Mouse (Mus musculus) urinary bladder, postnatal 14 days (tissue): ENCODE data around the gene Slc22a23.

ENCODE experiments used
- DNase-seq: peaks from one replicate; pipeline ENCODE4 v3.0.0; 2021; ENCODE audit warnings: low spot score

The Slc22a23 gene

GRCm38 (mm10) chr13:34234439-34234838 lies 110.5 kb downstream of the Slc22a23 start:
- no peak for DNase-seq

GRCm38 (mm10) chr13:34232992-34233391 lies 112.0 kb downstream of the Slc22a23 start:
- no peak for DNase-seq

- no peak for DNase-seq
These were observed 116.1 kb downstream of the Slc22a23 start for GRCm38 (mm10) chr13:34228905-34229304.

DNA sequence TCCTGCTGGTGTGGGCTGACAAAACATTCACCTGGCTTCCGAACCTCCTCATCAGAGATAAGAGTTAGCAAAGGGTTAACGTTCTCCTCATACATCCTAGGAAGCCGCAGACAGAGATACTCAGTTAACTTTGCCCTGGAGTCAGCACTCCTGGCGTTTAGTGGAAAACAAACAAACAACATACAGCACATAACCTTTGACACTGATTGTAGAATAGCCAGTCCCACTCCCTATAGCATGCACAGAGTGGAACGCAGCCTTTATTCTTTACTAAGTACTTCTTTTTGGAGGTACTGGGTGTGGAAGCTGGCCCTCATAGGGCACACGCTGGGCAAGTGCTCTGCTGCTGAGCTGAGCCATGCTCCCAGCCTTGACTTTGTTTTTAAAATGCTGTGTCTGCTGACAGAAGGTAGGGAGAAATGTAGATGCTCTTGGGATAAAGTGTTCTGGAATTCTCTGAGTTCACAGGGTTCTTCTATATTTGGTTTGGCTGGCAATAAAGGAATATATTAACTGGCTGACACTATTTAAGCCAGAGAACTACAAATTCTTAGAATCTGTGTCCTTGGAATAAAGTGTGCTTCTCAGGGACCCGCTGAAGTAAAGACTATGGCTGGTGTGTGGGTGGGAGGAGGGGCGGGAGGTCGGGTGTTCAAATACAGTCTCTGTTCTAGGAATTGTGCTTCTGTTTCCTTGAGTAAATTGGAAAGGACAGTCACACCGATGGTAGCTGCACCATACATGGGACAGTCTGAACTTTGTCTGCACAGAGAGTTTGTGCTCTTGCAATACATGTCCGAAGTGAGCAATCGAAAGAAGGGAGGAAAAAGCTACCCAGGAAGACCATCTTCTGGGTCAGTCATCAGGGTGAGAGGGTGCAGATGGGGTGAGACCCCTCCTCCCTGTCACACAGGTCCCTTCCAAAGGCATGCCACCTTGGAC lies 117.0 kb downstream of the Slc22a23 start:
- no peak for DNase-seq

DNA sequence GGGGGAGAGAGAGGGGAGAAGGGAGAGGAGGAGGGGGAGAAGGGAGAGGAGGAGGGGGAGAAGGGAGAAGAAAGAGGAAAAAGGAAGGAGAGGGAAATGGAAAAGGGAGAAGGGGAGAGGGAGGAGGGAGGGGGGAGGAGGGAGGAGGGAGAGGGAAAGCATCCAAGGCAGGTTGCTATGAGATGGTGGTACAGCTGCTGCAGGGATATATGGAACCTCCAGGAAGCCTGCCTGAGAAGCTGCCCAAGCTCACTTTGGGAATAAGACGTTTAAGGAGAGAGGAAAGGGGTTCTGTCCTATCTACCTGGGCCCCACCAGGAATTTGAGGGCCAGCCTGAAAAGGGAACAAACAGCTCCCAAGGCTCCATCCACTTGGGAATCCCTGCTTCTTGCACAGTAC lies 118.0 kb downstream of the Slc22a23 start:
- DNase-seq, result no peak

DNA sequence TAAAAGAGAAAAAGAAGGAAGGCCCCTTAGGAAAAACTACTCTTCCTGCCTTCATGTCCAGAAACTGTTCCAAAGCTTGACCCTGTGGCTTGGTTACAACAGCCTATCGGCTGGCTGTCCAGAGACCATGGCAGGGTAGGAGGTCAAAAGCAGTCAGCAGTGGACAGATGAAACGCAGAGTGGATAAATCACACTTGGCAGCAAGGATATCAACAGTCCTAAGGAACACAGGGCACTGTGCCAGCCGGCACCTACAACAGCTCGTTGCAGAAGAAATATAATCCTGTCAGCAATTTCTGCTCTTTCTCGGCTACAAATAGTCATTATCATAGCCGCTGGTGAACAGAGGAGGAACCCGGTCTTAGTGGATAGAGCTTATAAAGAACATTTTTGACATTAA lies 122.0 kb downstream of the Slc22a23 start:
- no peak for DNase-seq

GRCm38 (mm10) chr13:34219728-34220127 lies 125.3 kb downstream of the Slc22a23 start:
- DNase-seq, result no peak

DNA sequence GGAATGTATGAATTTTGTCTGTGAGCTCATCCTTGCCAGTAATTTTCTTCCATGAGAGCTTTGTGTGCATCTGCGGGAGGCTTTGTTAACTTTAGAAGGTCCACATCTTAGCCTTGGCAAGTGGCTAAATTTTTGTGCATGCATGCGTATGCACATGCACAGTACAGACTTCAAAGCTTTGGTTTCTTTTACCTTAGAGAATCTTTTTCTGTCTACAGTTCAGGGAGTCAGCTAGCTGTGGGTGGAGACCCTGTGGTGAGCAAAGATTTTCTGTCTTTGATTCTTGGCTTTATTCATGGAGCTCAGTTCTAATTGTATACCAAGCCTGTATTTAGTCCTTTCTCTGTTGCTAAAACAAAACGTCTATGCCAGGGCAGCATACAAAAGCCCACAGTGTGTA lies 126.2 kb downstream of the Slc22a23 start:
- no peak for DNase-seq

GRCm38 (mm10) chr13:34214855-34215254 lies 130.1 kb downstream of the Slc22a23 start:
- DNase-seq, result no peak

DNA sequence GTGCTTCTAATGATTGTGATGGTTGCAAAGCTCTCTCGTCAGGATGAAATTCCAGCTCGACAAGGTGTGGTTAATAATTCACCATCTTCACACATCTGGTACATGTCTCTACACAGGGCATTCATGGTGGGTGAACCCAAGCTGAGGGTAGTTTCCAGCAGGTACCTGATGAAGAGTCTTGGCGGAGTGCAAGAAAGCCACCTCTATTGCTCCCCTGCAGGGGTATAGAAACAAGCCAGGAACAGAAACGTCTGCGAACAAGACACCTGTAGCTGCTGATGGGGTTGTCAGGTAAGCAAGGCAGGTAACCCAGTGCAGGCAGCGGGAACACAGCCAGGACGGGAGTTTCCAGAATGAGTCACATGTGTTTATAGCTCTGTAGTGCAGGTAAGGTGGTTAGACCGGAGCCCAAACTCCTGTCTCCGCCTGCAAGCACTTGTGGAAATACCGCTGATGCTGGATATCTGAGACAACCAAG lies 132.2 kb downstream of the Slc22a23 start:
- peak; percentile 84 for DNase-seq

DNA sequence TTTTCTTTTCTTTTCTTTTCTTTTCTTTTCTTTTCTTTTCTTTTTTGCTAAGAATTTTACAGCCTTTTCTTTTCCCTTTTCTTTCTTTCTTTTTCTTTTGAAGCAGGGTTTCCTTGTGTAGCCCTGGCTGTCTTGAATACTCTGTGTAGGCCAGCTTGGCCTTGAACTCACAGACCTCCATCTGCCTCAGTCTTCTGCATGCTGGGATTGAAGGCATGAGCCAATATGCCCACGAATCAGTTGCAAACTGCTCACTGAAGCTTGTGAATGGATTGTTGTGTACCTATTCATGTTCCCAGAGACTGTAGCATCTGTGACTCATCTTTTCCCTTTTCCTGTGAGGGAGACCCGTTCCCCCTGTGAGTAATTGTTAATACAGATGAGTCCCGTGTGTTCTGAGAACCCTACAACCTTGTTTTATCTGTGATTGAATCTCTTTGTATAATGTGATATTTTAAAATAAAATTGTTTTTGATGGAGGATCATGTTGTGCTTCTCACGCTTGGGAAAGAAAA lies 133.7 kb downstream of the Slc22a23 start:
- no peak for DNase-seq

- no peak for DNase-seq
These were observed 137.1 kb downstream of the Slc22a23 start for GRCm38 (mm10) chr13:34207714-34208470.

DNA sequence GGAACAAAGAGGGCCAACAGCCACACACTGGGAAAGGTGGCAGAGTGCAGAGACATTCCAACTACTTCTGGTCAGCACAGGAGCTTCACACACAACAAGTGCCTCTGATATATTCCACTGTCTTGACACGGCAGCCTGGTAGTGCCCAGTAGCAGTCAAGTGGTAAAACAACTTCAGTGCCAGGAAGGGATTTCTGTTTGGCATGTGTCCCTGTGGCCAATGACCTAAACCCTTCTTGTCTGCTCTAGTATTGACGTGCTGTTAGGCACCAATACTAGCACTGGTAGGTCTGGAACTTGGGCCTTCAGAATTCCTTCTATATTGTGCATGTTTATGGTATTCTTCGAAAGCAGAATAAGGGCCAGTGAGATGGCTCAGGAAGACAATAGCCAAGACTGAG lies 139.8 kb downstream of the Slc22a23 start:
- no peak for DNase-seq

DNA sequence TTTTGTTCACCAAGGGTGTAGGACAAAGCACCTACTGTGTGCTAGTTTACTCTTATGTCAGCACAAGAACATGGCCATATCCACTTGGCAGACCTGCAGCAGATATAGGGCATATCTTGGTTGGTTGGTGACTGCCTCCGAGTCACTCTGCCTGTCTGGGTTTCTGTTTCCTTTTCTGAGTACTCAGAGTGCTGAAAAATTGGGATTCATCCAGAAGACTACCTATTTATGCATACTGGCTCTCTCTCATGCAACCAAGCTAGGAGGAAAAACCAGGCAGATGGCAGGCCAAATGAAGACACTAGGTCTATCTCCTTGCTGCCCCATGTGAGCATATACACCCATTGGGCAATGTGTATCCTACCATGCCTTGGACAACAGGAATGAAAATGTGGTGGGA lies 149.3 kb downstream of the Slc22a23 start:
- no peak for DNase-seq

DNA sequence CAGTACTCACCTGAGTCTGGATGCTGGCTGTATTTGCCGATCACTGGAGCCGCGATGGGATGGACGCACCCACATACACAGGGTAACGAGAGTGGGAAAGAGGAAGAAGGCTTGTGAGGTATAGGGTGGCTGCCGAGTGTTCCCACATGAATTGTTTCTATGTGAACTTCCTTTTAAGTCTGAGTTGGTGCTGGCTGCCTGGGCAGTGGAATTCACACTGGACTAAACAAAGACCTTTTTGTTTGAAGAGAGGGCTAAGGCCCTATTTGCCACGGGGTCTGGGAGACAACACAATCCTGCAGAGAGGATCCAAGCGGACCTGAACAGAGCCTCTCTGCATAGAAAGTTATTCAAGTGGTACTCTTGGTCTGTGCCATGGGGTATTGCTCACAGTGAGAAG lies 151.6 kb downstream of the Slc22a23 start:
- no peak for DNase-seq

GRCm38 (mm10) chr13:34192414-34193191 lies 152.4 kb downstream of the Slc22a23 start:
- peak; percentile 23 for DNase-seq

DNA sequence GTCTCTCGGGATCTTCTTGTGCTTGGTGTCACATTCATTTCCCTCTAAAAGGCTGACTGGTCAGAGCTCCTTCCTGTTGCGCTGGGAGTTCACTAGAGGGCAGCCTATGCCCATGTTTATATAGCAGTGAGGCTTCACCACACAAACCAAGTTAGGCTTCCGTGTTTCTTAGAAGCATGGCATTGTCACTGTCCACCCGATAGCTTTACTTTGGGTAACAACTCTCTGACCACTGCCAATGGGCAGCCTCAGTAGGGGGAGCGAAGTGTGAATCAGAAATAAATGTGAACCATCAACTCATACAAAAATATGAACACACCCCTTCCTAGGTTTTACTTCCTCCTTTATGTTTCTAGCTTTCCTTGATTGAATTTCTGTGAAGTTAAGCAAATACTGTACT lies 157.4 kb downstream of the Slc22a23 start:
- DNase-seq, result peak; percentile 72

DNA sequence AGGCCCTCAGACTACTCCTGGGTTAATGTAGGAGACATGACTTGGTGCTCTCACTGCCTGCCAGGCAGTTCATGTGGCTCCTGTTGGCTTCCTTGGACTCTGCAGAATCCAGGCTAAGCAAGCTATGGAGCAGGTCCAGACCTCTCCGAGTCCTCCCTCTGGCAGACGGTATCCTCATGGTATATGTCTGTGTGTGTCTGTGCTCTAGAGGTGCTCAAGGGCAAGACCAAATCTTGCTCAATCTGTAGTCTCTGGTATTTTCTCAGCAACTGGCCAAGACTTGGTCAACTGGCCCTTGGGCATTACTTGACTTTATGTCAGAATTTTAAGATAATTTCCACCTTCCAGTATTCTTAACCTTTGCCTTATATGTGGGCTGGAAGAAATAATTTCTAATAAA lies 159.6 kb downstream of the Slc22a23 start:
- no peak for DNase-seq

DNA sequence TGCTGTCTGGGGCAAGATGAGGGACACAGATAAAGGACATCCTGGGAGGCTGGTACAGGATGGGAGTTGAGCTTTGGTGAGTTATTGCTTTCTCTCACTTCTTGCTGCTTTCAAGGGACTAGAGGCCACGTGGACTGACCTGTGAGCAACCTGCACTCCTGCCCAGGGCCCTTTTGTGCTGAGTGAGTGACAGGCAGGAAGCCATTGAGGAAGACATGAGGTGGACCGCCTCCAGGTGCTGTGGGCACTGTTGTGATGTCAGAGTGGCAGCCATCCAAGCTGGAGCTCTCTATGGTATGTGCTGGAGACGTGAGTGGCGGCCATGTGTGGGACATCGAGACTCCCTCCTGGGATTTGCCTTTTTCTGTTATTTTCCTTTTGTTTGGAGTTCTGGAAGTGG lies 163.4 kb downstream of the Slc22a23 start:
- DNase-seq, result no peak

- DNase-seq, result no peak
These were observed 171.0 kb downstream of the Slc22a23 start for GRCm38 (mm10) chr13:34174025-34174424.

DNA sequence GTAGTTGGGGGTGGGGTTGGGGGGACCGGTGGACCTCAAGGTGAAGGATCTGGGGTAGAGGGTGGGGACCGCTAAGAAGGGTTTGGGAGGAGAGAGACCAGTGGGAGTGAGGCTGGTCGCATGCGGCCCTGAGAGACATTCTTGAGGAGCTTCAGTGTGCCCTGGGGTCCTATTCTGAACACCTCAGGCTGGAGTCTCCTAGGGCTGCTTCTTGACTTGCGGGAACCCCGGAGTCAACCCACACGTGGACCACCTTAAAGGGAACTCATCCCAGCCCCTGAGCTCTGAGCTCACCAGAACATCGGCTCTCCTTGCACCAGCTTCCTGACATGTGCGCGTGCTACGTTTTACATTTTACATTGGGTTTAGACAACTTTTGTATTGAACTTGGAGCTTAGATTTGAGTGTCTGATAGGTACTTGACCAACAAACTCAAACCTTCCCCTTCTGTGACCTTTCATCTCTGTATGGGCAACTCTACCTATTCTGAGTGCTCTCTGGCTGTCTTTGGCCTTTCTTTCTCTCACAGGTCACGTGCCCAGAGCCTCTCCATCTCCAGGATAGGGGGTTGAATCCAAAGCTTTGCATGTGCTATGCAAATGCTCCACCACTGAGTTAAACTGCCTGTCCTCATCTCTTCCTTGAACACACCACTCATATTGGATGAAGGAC lies 181.5 kb downstream of the Slc22a23 start:
- DNase-seq, result no peak
